Mouse (Mus musculus) activated CD4-positive, CD25-positive, alpha-beta regulatory T cell, adult 4 months (primary cell): ENCODE measurements around the gene Sis. TPM values are rescaled to one million over a fixed set of nuclear protein-coding genes. Genes with fewer than 3 reads are reported as not detected.

ENCODE experiments used
- ATAC-seq: one replicate; pipeline ENCODE4 v1.8.0; 2017
- polyA plus RNA-seq, 2 experiments: library from polyadenylated mRNA; unstranded; fragments of 100-300 nt; shearing (Covaris generic); gene quantifications; one replicate each; pipeline ENCODE4 v1.2.1; 2017

The Sis gene
- not detected for polyA plus RNA-seq

DNA sequence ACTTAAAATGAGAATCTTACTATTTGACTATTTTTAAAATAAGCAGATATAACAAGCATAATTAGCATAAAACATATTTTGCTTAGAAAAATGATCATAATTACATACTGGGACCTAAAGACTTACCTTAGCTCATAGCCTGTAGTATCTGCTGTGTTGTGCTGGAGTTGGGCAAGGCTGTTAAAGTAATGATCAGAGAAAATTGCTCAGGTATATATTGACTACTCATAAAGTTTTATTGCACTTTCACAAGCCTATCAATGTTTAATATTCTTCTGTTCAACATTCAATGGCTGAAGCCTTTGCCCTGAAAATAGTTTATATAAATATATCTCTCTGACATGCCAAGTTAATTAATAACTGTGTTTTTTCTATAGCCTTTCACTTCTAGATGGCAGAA lies at the start of gene Sis:
Gene Sis (minus strand): TSS at position 189 of the 400 bp plus-strand sequence.
- ATAC-seq = no peak

DNA sequence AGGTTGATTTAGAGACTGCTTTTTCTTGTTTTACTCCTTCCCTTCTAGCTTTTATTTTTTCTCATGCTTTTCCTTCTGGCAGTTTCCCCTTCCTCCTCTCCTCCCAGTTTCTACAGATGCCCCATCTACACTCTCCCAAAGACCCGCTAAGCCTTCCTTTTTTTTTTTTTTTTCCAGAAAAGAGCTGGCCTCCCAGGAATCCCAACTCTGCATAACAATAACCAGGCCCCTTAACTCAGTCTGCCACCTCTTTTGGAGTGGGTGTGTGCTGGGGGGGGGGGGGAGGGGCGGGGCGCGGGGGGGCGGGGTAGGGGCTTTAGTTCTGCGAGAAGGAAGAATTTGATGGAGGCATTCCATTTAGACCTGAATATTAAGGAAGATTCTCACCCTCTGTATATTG lies 38.4 kb upstream of the Sis start:
- ATAC-seq = no peak

DNA sequence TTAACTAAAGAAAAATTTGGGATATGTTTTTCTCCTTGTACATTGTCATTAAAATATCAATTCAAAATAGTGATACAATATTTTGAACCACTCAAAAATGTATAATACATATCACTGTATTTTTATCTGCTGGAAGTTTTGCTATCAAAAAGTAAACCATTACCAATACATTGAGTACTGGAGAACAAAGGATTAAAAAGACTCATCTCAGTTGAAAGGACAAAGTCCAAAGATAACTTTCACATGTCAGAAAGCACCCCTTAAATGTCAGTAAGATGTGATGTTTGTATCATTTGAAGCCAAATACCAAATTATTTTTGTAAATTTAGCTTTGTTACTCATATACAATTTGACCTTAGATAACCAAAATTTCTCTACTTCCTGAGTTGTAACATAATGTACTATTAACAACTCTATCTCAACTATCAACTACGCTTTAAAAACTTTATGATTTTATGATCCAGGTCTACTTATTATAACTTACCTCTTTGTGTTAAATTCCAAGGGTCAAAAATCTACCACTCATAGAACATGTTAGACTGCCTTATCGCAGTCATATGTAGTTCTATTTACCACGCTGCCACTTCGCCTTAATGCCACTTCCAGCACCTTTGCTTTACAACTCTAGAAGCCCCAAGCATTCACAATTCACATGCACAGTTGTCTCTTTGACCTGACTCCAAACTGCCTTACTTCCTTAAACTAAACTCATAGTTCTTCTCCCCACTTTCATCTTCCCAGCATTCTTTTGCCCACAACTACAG lies 35.5 kb upstream of the Sis start:
- no peak for ATAC-seq

DNA sequence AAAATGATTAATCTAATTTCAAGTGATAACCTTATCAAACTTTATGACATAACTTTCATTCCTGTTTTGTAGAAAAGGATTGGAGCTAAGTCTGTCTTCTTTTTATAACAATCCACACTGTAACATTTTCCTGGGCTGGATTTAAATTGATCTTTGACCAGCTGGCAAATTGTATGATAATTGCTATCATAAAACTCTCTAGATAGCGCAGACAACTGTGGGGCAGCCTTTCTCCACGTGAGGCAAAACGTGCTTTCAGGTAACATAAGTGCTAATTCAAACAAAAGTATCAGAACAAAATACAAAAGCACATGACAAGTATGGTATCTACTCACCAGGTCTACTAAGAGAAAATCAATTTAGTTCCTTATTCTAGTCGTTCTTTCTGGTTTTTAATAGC lies 29.9 kb upstream of the Sis start:
- no peak for ATAC-seq

DNA sequence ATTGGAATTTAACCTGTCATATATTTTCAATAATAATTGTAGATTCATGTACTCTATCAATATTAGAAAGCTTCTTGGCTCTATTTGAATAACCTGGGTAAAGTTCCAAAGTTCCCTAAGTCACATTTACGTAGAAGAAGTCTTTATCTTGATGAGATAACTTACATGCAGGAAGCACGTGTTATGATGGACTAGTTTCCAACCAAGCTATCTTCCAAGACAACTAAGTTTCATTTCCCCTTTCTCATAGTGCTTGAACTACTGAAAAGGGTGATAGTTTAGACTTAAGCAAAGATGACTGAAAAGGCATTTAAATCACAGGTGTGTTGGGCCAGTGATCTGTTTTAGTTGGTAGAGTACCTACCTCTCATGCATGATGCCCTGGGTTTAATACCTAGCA lies 23.3 kb upstream of the Sis start:
- ATAC-seq = no peak

DNA sequence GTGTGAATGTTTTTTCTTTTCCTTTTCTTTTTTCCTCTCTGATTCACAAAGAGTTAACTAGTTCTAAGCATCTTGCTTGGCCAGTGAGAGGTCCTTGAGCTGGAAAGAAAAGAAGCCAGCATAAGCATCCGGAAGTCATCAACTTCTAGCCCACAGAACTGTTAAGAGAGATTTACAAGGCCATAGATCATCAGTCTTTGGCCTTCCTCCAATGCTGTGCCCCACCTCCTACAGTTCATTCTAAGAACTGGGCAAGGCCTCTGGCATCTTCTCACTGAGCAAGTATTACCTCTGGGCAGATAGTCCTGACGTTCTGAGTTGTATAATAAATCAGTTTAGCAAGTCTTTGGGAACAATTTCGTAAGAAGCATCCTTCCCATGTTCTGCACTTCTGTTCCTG lies 8.9 kb upstream of the Sis start:
- ATAC-seq = no peak

DNA sequence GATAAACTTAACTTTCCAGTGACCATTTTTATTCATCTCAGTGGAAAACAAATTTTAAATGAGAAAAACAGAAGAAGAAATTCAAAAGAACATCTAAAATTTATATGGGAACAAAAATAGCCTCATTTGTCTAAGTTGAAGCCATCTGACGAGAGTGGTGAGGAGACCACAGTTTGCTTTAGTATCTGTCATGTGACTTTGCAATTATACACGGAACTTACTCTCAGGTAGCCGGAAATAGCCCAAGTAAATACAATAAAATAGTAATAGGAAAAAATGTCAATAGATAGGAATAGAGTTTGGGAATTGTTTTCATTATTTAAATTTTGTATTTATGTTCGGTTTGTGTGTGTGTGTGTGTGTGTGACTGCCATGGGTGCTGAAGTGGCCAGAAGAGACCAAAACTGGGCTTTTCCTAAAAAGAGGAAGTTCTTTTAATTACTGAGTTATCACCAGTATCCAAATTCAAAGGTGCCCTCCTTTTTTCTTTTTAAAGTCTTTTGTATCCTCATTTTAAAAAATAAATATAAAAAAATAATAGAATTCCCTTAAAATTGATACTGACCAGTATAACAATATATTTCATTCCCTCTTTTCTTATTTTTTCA lies 48.6 kb downstream of the Sis start:
- no peak for ATAC-seq

DNA sequence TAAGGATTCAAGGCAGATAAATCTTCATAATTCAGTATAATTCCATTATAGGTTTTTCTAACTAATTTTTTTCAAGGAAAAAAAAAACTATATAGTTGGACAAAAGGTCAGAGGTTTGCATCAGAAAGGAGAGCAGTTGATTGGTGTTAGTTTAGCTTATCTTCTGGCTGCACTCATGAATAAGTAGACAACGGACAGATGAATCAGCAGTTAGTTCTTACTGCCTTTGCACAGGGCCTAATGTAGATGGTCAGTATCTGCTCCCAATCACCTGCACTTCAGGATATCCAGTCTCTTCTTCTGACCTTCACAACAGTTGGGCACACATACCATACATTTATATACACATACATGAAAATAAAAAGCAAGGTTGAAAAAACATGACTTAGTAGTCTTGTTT lies 85.2 kb downstream of the Sis start:
- no peak for ATAC-seq

DNA sequence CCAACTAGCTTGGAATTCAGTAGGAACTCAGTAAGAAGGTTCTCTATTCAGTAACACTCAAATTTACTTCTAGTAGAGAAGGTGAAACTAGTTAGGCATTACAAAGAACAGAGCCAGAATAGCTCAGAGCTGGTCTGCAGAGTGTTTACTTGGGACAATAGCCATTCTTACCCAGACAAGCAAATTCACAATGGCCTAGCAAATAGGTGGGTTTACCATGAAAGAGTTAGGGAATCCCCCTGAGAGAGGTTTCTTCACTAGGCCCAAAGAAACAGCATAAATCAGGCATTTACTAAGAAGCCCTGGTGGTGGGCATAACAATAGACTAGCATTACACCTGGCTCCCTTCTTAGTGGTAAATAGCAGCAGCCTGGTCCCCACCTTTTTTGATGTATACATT lies 99.5 kb downstream of the Sis start:
- ATAC-seq = no peak

DNA sequence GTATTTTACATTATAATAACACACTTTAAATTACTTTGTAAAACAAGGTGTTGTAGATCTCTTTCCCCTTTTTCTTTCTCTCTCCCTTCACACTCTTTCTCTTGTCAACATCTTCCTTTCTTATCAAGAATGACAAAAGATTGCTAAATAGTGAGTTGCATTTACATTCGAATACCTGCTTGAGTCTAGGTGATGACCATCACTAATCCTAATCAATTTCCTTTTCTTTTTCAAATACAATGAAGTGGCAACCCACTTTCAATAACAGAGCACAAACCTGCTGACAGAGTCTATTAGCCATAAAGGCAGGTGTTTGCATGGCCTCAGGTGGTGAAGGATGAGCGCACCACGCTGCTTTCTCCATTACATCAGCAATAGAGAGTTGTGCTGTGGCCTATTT lies 108.9 kb downstream of the Sis start:
- no peak for ATAC-seq

DNA sequence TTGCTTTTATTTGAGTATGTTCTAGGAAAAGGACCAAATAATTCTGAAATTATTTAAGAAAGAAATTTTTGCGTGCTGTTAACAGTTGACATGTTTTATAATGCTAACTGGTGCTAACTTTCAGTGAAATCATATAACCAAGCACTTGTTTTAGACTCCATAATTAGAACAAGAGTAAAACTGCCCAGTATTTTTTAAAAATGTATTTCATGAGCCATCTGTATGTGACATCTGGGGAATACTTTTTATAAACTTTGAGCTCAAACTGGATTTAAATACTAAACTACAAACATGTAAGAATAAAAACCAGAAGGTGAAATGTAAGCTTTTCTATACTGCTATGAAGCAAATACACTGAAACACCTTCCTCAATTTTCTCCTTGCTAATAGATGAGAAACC lies 112.3 kb downstream of the Sis start:
- no peak for ATAC-seq

DNA sequence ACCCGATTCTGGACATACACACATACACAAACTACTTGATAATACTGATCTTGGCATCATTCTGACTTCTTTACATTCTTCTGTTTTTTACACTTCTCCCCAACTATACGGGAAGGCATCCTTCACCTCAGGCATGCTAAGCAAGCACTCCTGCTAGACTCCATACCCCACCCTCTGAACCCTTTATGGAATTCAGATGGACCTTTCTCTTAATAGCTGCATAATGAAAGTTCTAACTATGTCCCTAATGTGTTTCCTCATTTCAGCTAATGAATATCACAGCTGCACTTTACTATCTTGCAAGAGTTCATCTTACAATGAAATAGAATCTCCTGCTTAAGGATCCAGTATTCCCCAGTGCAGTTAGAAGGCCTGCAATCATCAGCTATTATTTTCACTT lies 127.0 kb downstream of the Sis start:
- ATAC-seq = no peak

Other genes starting within 250 kb of the Sis start
- not detected for gene Slitrk3, start 89.9 kb upstream of the Sis start, polyA plus RNA-seq